Mouse (Mus musculus): Measurements from ENCODE around the gene Gm17545. TPM values are rescaled to one million over a fixed set of nuclear protein-coding genes. Genes with fewer than 3 reads are reported as not detected.

Gene Gm17545
- total RNA-seq, 2 experiments from 2014 or later: not detected

- intact Hi-C loops (cut with DNase I): no loop called here
- DNase-seq (ENCODE audit: extremely low spot score in 1 of 2, low spot score in 2 of 2): no peak
Measured at GRCm38 (mm10) chr9:22433221-22433620, 20.9 kb upstream of the Gm17545 start.

DNA sequence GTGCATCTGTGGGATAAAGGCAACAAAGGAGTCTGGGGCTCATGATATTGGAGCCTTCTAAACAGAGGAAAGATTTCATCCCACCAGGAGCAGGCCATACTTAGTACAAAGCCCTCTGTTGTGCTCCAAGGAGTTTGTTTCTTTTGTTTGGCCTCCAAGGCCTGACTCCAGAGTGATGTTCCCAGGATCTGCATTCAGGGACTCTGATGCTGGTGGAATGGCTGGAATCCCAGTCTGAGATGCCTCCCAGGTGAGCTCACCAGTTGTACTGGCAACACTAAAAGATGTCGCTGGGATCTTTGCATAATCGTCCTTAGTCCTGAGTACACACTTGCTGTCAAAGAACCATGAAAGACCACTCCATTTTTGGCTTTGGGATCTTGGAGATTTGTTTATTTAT is 20.0 kb upstream of the Gm17545 start:
- intact Hi-C loops (cut with DNase I): no loop called here
- no peak for DNase-seq (ENCODE audit: extremely low spot score in 1 of 2, low spot score in 2 of 2)

DNA sequence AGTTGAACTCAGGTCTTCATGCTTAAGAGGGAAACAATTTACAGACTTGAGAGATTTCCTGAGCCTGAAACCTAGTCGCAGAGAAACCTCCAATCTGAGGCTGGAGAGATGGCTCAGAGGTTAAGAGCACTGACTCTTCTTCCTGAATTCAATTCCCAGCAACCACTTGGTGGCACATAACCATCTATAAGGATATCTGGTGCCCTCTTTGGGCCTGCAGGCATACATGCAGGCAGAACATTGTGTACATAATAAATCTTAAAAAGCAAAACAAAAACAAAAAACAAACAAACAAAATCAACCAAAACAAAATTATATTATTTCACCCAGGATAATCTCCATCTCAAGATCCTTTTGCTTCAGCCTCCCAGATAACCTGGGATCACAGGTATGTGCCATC is 15.3 kb upstream of the Gm17545 start:
- DNase-seq (ENCODE audit: extremely low spot score in 1 of 2, low spot score in 2 of 2): no peak
- intact Hi-C loops (cut with DNase I): no loop called here

DNA sequence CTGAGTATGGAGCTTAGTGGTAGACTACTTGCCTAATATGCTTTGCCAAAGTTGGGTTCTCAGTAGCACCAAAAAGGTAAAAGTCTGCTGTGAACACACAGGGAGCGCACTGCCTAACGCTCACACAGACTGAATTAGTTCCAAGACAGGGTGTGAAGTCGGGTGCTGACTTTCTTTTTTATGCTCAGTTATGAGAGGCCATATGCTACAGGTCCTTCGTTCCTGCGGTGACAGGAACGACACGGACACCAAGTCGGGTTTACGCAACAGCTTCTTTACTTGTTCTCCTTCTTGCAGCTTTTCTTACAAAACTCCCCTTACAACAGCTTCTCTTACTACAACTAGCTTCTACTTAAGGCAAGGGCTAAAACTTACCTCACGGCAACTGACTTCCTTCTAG is 10.9 kb upstream of the Gm17545 start:
- DNase-seq (ENCODE audit: extremely low spot score in 1 of 2, low spot score in 2 of 2): no peak
- intact Hi-C loops (cut with DNase I): no loop called here

DNA sequence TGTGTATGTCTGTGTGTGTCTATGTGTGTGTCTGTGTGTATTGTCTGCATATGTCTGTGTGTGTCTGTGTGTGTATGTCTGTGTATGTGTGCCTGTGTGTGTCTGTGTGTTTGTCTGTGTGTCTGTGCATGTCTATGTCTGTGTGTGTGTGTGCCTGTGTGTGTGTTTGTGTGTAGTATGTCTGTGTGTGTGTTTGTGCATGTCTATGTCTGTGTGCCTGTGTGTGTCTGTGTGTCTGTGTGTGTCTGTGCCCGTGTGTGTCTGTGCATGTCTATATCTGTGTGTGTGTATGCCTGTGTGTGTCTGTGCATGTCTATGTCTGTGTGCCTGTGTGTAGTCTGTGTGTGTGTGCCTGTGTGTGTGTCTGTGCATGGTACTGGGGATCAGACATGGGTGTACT is 9.0 kb upstream of the Gm17545 start:
- intact Hi-C loops (cut with DNase I): no loop called here
- no peak for DNase-seq (ENCODE audit: extremely low spot score in 1 of 2, low spot score in 2 of 2)

- intact Hi-C loops (cut with DNase I): no loop called here
- DNase-seq (ENCODE audit: extremely low spot score in 1 of 2, low spot score in 2 of 2): no peak
Measured at GRCm38 (mm10) chr9:22447213-22447612, 6.9 kb upstream of the Gm17545 start.

DNA sequence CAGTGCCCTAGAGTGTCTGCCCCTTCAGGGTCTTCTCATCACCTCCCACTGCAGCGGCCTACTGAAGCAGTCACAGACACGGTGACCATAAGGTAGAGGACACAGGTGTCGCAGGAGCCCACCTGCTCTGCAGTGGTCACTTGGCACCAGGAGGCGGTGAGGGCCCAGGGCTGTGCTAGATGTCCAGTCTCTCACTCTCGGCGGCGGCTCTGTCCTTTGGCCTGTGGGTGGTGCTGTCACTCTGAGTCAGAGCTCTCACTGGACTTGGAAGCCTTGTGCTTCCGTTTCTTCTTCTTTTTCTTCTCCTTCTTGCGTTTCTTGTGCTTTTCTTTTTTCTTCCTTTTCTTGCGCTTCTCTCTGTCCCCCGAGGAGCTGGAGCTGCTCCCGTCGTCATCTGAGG is 5.7 kb upstream of the Gm17545 start:
- intact Hi-C loops (cut with DNase I): no loop called here

DNA sequence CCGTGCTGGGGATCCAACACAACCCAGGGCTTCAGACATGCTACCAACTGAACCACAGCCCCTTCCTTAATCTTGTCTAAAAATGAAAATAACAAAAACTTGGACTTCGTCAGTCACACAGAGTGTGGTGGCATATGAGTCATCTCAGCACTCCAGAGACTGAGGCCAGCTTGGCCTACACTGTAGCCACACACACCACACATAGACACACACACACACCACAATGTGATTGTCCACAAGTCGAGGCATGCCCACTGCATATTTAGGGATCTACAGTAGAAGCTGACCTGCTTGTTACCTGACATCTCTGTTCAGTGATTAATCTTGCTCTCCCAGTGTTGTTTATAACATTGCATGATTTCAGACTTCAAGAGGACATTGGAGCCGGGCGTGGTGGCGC is 4.9 kb upstream of the Gm17545 start:
- DNase-seq (ENCODE audit: extremely low spot score in 1 of 2, low spot score in 2 of 2): no peak

More for the DNA sequence above, 5.7 kb upstream of the Gm17545 start:
- peak in 1 of 2 experiments; percentile 31 for DNase-seq (ENCODE audit: extremely low spot score in 1 of 2, low spot score in 2 of 2)

GRCm38 (mm10) chr9:22452697-22453096 is 1.4 kb upstream of the Gm17545 start:
- intact Hi-C loops (cut with DNase I): no loop called here
- peak in 1 of 2 experiments; percentile 32 for DNase-seq (ENCODE audit: extremely low spot score in 1 of 2, low spot score in 2 of 2)

More for the DNA sequence above, 4.9 kb upstream of the Gm17545 start:
- intact Hi-C loops (cut with DNase I): no loop called here

DNA sequence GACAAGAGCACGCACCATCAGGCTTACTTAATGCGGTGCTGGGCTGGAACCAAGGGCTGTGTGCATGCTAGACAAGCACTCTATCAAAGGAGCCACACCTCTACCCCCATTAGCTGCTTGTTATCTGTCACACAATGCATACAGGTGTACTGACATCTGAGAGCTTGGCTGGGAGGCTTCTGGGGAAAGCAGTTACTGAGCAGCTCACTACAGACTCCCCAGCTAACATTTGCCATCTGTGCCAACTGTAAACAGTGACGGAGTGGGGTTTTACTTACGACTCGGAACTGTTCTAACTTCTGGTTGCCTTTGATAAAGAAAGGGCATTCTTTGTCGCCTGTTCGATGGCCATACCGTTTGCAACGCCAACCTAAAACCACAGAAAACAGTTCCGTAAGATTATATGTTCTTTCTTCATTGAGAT is 577 bp upstream of the Gm17545 start:
- no peak for DNase-seq (ENCODE audit: extremely low spot score in 1 of 2, low spot score in 2 of 2)
- intact Hi-C loops (cut with DNase I): no loop called here

DNA sequence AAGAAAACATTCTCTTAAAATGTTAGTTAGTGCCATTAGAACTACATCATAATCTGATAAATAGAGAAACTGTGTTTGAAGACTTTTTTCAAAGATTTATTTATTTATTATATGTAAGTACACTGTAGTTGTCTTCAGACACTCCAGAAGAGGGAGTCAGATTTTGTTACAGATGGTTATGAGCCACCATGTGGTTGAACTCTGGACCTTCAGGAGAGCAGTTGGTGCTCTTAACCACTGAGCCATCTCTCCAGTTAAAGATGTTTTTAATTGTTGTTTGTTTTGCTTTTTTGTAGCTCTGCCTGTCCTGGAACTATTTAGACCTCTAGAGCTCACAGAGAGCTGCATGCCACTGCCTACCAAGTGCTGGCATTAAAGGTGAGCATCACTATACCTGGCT is 951 bp downstream of the Gm17545 start:
- intact Hi-C loops (cut with DNase I): no loop called here
- no peak for DNase-seq (ENCODE audit: extremely low spot score in 1 of 2, low spot score in 2 of 2)

DNA sequence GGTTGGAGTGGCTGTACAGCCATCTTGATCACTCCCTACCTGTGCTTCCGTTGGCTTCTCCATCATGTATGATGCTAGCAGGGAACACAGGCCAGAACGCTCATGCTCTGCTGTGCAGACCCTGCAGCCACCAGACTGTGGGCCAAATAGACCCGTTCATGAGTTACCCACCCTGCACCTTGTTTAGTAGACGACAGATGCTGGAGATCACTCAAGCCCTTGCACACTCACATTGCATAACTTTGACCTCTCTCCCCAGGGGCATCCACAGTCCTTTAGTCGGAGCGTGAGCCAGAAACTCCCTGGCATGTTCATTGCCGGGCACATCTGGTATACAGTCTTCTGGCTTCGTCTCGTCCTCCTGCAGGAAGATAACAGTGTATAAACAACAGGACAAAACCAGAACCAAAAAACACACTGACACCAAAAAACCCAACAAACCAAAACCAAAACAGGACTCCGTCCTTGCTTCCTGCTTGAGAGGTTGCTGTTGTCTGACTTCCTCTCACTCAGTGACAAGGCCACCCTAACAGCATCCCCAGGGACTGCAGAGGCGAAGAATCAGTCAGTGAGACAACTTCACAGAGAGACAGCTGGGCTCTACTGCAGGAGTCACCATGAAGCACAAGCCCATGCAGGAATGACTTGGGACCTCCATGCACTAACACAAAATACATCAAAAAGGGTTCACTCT is 3.2 kb downstream of the Gm17545 start:
- DNase-seq (ENCODE audit: extremely low spot score in 1 of 2, low spot score in 2 of 2): no peak
- intact Hi-C loops (cut with DNase I): no loop called here

DNA sequence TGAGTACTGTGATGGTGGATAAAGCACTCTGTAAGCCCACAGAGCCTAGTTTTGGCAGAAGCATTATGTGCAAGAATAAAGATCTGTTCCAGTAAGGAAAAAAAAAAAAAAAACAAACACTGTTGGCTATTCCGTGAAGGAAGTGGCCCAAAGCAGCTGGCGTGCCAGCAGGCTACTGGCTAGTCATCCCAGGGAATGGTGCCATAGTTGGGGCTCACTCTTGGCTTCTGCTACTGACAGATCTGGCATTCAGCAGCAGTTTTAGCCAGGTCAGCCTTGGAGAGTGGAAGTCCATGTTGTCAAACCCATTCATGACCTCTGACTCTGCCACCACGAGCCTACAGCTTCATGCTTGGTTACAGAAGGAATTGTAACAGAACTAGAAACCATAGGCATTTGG is 7.9 kb downstream of the Gm17545 start:
- intact Hi-C loops (cut with DNase I): no loop called here
- peak; percentile 44 to 45 for DNase-seq (ENCODE audit: extremely low spot score in 1 of 2, low spot score in 2 of 2)

- DNase-seq (ENCODE audit: extremely low spot score in 1 of 2, low spot score in 2 of 2): no peak
- intact Hi-C loops (cut with DNase I): no loop called here
Measured at GRCm38 (mm10) chr9:22466212-22466611, 12.1 kb downstream of the Gm17545 start.

DNA sequence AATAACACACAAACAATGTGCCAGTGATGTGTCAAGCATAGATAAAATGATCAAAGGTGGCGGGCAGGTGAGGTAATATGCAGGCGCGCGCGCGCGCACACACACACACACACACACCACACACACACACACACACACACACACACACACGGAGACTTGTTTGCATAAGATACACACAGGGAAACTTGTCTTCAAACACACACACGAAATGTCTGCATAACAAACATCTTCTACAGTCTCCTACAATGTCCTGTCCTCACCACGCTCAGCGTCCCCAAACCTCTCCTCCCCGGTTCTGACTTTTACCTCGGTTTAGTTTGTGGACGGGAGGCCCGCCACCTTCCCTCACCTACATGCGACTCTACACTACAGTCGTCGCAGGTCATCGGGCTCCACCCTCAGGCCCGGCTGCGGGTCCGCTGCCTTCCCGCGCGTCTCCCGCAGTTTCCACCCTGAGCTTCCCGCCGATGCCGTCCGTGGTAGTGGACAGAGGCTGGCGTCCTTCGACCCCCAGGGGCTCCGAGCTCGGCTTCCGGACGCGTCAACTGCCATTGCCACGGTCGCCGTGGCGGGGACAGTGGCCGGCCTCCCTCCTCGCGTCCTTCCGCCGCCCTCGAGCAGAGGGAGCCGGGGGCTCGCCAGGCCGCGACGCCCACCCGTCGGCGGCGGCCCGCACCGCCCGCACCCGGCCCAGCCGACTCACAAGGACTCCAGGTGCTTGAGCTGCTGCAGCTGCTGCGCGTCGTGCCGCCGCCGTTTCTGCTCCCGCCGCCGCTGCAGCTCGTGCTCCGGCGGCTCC is 13.5 kb downstream of the Gm17545 start:
- intact Hi-C loops (cut with DNase I): no loop called here

GRCm38 (mm10) chr9:22468170-22468898 is 14.2 kb downstream of the Gm17545 start:
- peak in 1 of 2 experiments; percentile 81 for DNase-seq (ENCODE audit: extremely low spot score in 1 of 2, low spot score in 2 of 2)
- intact Hi-C loops (cut with DNase I): no loop called here

More for the DNA sequence above, 13.5 kb downstream of the Gm17545 start:
- peak in 1 of 2 experiments; percentile 72 for DNase-seq (ENCODE audit: extremely low spot score in 1 of 2, low spot score in 2 of 2)

- no peak for DNase-seq (ENCODE audit: extremely low spot score in 1 of 2, low spot score in 2 of 2)
- intact Hi-C loops (cut with DNase I): no loop called here
Measured at GRCm38 (mm10) chr9:22468899-22469259, 14.8 kb downstream of the Gm17545 start.

DNA sequence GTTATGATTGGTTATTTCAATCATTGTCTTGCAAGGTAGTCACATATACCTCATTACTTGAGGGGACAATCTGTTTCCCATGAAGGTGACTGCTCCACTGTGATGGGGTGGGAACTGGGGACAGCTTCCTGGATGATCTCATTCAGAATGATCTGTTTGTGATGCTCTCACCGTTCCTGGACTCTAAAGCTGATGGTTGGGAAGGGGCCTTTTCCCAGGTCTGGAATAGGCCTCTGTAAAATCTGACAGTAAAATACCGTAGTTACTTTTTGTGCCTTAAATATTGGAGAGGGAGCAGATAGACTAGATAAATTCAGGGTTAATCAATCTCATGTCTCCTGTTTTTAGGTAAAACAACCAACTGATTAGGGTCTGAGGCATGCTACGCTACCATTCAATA is 15.6 kb downstream of the Gm17545 start, which contains the start of gene Rp9:
Gene Rp9, minus strand, starts transcription at position 101 of the 400 bp plus-strand sequence.
- intact Hi-C loops (cut with DNase I): no loop called here

DNA sequence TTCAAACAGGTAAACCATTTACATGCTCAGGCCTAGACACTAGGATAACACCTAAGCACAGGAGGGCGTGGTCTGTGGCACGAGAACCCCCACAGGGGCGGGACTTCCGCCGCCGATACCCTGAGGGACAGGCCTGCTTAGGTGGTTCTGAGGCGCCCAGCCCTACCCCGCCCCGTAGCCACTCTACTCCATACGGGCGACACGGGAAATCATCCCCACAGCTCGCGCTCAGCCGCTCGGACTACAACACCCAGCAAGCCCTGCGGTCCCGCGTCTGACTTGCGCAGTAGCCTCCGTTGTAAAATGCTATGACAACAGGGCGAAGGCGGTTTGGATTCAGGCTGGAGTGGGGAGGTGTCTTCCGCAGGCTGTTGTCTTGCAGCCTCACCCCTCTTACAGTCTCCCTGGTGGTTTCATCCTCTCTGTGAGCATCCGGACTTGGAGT is 21.4 kb downstream of the Gm17545 start, which contains the start of gene Bbs9:
Gene Bbs9, plus strand, starts transcription at position 292 of the 445 bp plus-strand sequence.
- intact Hi-C loops (cut with DNase I): no loop called here
- peak; percentile 92 to 95 for DNase-seq (ENCODE audit: extremely low spot score in 1 of 2, low spot score in 2 of 2)

More for the DNA sequence above, 15.6 kb downstream of the Gm17545 start, which contains the start of gene Rp9:
- DNase-seq (ENCODE audit: extremely low spot score in 1 of 2, low spot score in 2 of 2): no peak

Measured in left cerebral cortex, postnatal 10 days (tissue).